Mouse (Mus musculus) kidney, postnatal 14 days (tissue): ENCODE data around the gene Dda1.
"Not testable (repeated sequence)": the region's sequence is repeated elsewhere in the genome, so short reads cannot be mapped to it uniquely, and the experiment has no call there.

Experiments used
- DNase-seq: peaks from one replicate; pipeline ENCODE4 v3.0.0; 2022; ENCODE audit warnings: mixed read lengths

Dda1 gene

GRCm38 (mm10) chr8:71468916-71469315, at the start of gene Dda1:
Dda1 (plus strand) TSS chr8:71469199.
- peak; percentile 99 for DNase-seq

DNA sequence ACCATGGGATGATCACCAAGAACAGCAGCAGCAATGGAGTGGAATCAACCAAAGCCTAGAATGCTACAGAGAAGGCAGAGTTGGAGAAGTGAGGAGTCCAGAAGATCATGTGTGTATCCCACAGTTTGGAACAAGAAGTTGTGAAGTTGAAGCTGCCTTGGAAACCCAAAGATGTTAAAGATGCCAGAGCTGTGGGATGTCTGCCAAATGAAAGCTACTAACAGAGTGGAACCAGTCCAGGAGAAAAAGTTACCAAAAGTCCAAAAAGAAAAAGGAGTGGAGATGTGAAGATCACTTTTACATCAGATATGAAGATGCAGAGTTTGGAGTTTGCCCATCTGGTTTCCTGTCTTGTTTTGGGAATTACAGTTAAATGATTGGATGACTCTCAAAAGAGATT, 46.9 kb upstream of the Dda1 start:
- DNase-seq, result no peak

GRCm38 (mm10) chr8:71432935-71433334, 36.1 kb upstream of the Dda1 start:
- DNase-seq, result not testable (repeated sequence)

- DNase-seq, result no peak
These were observed 32.0 kb upstream of the Dda1 start for GRCm38 (mm10) chr8:71437041-71437440.

DNA sequence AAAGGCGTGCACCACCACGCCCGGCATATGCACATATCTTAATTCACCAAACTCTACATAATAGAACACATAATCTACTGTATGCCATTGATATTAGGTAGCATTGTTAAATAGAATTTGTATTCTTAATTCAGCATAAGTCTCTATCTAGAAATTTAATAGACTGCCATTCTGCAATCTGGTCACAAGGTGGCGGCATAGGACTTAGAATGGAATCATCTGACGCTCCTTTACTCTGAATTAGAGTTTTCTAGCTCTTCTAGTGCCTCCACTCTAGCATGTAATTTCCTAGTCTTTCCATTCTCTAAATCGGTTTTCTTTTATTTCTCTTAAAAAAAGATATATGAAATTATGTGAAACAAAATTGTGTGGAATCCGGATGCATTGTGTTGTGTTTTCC, 27.6 kb upstream of the Dda1 start:
- DNase-seq, result peak; percentile 46

- DNase-seq, result no peak
These were observed 23.9 kb upstream of the Dda1 start for GRCm38 (mm10) chr8:71445096-71445495.

DNA sequence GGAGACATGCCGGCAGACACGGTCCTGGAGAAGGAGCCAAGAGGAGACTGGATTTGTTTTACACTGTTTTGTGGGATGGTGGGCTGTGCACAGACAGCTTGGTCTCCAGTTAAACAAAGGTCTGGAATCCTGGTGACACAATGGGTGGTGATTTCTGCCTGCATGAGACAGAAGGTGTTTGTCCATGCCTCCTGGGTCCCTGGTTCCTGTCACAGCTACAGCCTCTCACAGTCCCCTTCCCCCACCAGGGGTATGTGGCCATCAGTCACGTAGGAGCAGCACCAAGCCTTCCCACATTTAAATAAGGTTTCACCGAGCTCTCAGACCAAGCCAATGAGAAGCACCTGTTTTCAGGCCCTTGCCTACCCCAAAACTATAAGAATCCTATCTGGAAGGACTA, 17.7 kb upstream of the Dda1 start:
- DNase-seq, result no peak

DNA sequence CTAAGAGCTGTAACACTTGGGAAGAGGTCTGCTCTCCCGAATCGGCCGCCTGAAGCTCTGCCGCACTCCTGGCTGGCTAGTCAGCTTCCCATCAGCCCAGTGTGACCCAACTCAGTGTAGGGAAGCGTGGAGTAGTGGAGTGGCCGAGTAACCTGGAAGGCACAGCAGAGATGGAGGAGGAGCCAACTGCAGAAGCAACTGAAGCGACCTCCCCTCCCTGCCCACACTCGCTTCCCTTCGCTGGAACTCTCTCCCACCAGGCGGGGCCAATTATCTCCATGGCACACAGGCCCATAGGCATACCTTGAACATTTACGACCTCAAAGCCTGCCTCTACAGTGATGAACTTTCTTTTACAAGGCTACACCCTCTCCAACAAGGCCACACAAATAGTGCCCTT, 17.2 kb upstream of the Dda1 start:
- DNase-seq, result no peak

GRCm38 (mm10) chr8:71452669-71453068, 16.3 kb upstream of the Dda1 start:
- DNase-seq, result no peak

DNA sequence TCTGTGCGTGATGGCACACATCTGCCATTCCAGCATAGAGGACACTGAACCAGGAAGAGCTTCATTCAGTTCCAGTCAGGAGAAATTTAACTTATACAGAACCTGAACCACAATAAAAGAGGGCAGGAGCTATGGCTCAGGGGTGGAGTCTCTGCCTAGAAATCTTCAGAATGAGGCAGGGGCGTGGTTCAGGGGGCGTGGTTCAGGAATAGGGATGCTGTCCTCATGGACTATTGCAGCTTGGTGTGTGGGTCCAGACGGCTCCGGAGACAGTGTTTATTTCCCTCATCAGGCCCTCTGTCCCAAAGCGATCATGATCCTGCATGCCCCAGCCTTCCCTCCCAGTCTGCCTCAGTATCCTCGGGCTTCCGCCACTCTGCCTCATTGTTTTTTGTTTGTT, 14.3 kb upstream of the Dda1 start:
- DNase-seq, result no peak

DNA sequence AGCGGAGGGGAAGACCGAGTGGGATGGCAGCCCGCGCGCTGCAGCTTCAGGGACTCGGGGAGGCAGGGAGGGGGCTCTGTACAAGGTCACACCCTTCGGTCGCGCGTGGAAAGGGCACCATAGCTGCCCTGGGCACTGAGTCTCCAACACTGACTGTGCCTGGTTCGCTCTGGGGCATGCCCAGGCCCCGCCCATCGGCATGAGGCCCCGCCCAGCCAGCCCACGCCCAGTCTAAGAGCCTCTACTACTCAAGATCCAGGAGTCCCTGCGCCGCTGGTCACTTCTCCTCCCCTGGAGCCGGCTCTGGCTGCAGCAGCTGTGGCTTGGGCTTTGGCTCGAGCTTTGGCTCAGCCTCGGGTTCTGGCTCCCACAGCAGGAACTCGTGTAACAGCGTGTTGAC, 12.1 kb upstream of the Dda1 start:
- no peak for DNase-seq

DNA sequence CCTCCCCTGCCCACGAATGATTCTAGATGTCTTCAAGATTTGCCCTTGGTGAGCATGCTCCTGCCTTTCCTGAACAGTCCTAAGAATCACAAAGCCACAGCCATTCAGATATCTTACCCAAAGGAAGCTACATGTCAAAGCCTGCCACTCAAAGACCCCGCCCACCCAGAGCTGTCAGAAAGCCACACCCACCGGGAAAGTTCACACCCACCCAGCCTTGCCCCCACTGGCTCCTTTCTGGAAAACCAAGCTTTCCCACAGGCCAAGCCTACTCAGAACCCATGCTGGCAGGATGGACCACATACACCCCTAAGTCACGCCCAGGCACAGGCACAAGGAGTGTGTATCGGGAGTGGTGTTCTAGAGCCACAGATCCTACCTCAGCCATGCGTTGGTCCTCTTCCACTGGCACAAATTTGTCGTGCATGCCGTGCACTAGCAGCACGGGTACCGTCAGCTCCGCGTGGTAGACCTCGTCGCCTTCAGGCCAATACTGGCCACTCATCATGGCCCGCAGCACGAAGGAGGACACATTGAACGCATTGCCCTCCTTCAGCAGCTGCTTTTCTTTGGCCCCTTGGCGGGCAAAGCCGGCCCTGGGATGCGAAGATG, 11.2 kb upstream of the Dda1 start:
- no peak for DNase-seq

GRCm38 (mm10) chr8:71460716-71461115, 8.3 kb upstream of the Dda1 start:
- DNase-seq, result no peak

DNA sequence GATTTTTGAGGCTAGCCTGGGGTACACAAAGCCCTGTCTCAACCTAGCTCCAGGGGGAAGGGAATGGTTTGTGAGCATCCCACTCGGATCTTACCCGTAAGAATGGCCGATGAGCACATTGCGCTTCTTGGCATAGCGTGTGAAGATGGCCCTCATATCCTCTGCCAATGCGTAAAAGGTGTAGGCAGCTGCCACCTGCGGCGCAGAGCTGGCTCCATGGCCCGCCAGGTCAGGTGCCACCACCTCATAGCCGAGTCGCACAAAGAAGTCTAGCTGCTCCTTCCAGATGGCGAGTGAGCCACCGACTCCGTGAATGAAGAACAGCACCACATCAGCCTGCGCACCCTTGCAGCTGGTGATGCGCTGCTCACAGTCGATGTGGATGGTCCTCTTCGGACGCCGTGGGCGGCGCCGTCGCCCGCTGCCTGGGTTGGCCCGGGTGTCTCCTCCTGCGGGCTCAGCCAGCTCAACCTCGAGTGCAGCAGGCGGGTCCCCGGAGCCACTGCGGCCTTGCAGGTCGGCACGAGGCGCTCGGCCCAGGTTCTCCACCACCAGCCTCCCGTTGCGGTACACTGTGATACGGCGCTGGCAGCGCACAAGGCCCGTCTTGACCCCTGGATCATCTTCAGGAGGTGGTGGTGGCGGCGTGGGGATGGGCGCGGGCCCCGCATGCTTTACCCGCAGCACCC, 7.7 kb upstream of the Dda1 start:
- no peak for DNase-seq

- DNase-seq, result no peak
These were observed 6.8 kb upstream of the Dda1 start for GRCm38 (mm10) chr8:71462191-71462590.

DNA sequence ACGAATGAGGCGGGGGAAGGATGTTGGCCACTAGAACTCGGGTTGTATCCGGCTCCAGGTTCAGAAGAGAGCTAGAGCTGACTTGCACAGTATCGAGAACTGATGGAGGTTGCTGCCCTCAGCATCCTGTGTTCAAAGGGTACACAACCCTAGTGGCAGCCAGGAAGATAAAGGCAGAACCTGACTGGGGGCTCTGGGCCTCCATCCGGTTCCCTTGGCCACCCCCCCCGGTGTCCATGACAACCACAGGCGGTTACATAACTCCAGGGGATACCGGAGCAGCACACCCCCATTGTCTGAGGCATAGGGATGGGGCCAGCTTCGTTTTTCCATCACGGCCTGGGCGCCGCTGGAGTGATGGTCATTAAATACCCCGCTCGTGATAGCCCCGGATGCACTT, 6.2 kb upstream of the Dda1 start:
- peak; percentile 59 for DNase-seq

DNA sequence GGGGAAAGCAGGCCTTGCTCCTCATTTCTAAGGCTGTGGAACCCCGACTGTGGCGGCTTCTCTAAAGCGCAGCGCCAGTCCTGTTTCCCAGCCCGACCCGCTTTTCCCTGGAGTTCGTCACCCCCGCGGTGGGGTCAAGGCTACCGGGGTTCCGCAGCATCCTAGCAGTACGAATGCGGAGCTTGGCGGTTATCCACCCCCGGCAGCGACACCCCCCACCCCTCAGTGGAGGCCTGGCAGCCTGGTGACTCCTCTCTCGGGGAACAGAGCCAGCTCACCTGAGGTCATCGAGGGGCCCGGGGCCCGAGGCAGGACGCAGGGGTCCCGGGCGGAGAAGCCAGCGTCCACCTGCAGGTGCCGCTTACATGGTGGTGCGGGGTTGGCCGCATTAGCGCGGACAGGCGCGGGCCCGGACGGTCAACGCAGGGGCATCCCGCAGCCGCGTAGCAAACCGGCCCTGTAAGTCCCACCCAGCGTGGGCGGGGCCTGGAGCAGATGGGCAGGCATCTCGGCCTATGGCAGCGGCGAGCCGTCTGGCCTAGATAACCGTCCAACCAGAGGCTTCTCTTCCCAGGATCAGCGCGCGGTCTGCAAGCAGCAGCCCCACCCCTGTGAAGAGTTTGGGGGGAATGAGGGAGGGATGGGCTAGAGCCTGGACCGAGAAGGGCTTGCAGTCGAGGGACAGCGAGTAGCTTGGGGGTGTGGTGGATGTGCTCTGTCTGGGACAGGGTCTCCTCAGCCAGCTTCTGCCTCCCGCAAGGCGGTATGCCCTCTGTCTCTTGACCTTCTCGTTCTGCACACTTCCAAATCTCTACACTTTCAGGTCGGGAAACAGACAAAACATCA, 5.6 kb upstream of the Dda1 start, which contains the start of gene Abhd8:
Gene Abhd8, minus strand, starts transcription at position 468 of the 846 bp plus-strand sequence.
- DNase-seq, result peak; percentile 98

- peak; percentile 99 for DNase-seq
These were observed 4.2 kb upstream of the Dda1 start, which contains the start of gene Mrpl34 for GRCm38 (mm10) chr8:71464513-71465500. Mrpl34 (plus strand) TSS chr8:71464959.

DNA sequence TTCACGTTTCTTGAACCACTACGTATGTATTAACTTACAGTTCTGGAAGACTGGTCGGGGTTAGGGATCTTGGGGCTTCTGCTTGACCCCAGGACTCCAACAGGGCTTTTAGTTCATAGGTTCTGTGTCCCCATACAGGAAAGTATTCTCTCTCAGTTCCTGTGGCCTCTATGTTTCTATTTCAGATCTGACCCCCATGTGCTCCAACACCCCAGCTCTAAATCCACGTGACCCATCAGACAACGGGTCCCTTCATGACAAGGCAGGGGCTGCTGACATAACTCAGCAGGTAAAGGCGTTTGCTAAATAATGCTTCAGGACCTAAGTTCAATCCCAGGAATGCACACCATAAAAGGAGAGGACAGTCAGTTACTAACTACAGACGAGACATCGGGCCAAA, 3.3 kb upstream of the Dda1 start:
- DNase-seq, result no peak

DNA sequence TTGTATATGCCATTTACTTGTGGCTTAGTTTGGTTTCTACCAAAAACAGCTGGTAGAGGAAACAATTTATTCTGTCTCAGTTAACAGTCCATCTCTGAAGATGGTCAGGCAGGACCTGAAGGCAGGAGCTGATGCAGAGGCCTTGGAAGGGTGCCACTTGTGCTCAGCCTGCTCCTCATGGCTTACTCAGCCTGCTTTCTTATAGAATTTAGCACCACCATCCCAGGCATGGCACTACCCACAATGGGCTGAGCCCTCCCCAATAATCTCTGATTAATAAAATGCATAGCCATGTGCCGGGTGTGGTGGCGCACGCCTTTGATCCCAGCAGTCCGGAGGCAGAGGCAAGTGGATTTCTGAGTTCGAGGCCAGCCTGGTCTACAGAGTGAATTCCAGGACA, 2.8 kb upstream of the Dda1 start:
- DNase-seq, result no peak

DNA sequence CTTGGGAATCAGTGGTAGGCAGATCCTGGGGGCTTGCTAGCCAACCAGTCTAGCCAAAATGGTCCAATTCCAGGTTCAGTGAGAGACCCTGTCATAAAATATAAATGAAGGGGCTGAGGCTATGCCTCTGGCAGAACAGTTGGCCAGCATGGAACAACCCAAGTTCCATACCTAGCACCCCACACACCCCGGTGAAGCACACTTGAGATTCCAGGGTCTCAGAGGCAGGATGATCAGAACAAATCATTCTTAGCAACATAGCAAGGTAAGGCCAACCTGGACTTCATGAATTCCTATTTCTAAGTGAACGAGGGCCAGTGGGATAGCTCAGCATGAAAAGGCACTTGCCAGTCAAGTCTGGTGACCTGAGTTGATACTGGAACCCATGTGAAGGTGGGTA, 1.8 kb upstream of the Dda1 start:
- no peak for DNase-seq

DNA sequence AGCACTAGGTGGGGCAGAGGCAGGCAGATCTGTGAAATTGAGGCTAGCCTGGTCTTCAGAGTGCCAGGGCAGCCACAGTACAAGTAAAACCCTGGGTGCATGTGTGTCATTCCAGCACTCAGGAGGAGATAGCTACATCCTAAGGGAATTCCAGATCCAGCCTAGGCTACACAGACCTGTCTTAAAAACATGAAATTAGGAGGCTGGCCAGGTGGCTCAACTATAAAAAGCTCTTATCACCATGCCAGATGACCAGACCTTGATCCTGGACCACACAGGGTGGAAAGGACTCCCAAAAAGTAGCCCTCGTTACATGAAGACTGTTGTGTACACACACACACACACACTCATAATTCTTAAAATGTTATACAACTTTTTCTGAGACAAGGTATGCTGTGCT, 998 bp upstream of the Dda1 start:
- no peak for DNase-seq

GRCm38 (mm10) chr8:71469411-71469810, 412 bp downstream of the Dda1 start:
- DNase-seq, result peak; percentile 61
